Mouse (Mus musculus): ENCODE measurements around the gene Pvr. TPM values are rescaled to one million over a fixed set of nuclear protein-coding genes. Genes with fewer than 3 reads are reported as not detected.
A peak's percentile ranks its signal among the peaks of the same experiment; 100 is the strongest.
"Not testable (repeated sequence)": the region's sequence is repeated elsewhere in the genome, so short reads cannot be mapped to it uniquely, and the experiment has no call there.

The Pvr gene
- total RNA-seq, 2 experiments from 2014 or later: 8.0 to 9.4 TPM

GRCm38 (mm10) chr7:19937229-19937821, 16.4 kb upstream of the Pvr start:
- DNase-seq: no peak
- intact Hi-C loops (cut with DNase I; ENCODE audit: low total_unique reads): no loop called here

GRCm38 (mm10) chr7:19935961-19936360, 15.0 kb upstream of the Pvr start:
- intact Hi-C loops (cut with DNase I; ENCODE audit: low total_unique reads): no loop called here
- DNase-seq: no peak

GRCm38 (mm10) chr7:19935171-19935751, 14.3 kb upstream of the Pvr start:
- intact Hi-C loops (cut with DNase I; ENCODE audit: low total_unique reads): no loop called here
- no peak for DNase-seq

- intact Hi-C loops (cut with DNase I; ENCODE audit: low total_unique reads): no loop called here
- peak; percentile 67 for DNase-seq
These were observed 12.2 kb upstream of the Pvr start for GRCm38 (mm10) chr7:19932877-19933809.

GRCm38 (mm10) chr7:19932133-19932876, 11.3 kb upstream of the Pvr start:
- no peak for DNase-seq
- intact Hi-C loops (cut with DNase I; ENCODE audit: low total_unique reads): no loop called here

GRCm38 (mm10) chr7:19930481-19930880, 9.5 kb upstream of the Pvr start:
- DNase-seq; intact Hi-C loops (cut with DNase I; ENCODE audit: low total_unique reads): not testable (repeated sequence)

GRCm38 (mm10) chr7:19928486-19928885, 7.5 kb upstream of the Pvr start:
- intact Hi-C loops (cut with DNase I; ENCODE audit: low total_unique reads): no loop called here
- DNase-seq: no peak

- DNase-seq: no peak
- intact Hi-C loops (cut with DNase I; ENCODE audit: low total_unique reads): no loop called here
These were observed 6.0 kb upstream of the Pvr start for GRCm38 (mm10) chr7:19926849-19927480.

- DNase-seq: no peak
- intact Hi-C loops (cut with DNase I; ENCODE audit: low total_unique reads): no loop called here
These were observed 4.4 kb upstream of the Pvr start for GRCm38 (mm10) chr7:19925376-19925775.

GRCm38 (mm10) chr7:19923797-19924196, 2.8 kb upstream of the Pvr start:
- intact Hi-C loops (cut with DNase I; ENCODE audit: low total_unique reads): no loop called here
- no peak for DNase-seq

GRCm38 (mm10) chr7:19923354-19923753, 2.4 kb upstream of the Pvr start:
- no peak for DNase-seq
- intact Hi-C loops (cut with DNase I; ENCODE audit: low total_unique reads): no loop called here

- DNase-seq: no peak
- intact Hi-C loops (cut with DNase I; ENCODE audit: low total_unique reads): no loop called here
These were observed 824 bp downstream of the Pvr start for GRCm38 (mm10) chr7:19920166-19920505.

GRCm38 (mm10) chr7:19914558-19914957, 6.4 kb downstream of the Pvr start:
- DNase-seq: no peak
- intact Hi-C loops (cut with DNase I; ENCODE audit: low total_unique reads): no loop called here

- DNase-seq: peak; percentile 40
- intact Hi-C loops (cut with DNase I; ENCODE audit: low total_unique reads): loop anchor here (2.0 kb wide), 1 partner anchor 41 kb away; no protein-coding TSS in a partner anchor
These were observed 9.1 kb downstream of the Pvr start for GRCm38 (mm10) chr7:19911695-19912524.

GRCm38 (mm10) chr7:19911292-19911658, 9.7 kb downstream of the Pvr start:
- intact Hi-C loops (cut with DNase I; ENCODE audit: low total_unique reads): loop anchor here (2.0 kb wide), 1 partner anchor 42 kb away; no protein-coding TSS in a partner anchor
- DNase-seq: no peak

- intact Hi-C loops (cut with DNase I; ENCODE audit: low total_unique reads): loop anchor here (2.0 kb wide), 1 partner anchor 42 kb away; no protein-coding TSS in a partner anchor
- DNase-seq: peak; percentile 81
These were observed 10.3 kb downstream of the Pvr start for GRCm38 (mm10) chr7:19910421-19911291.

- DNase-seq: no peak
- intact Hi-C loops (cut with DNase I; ENCODE audit: low total_unique reads): no loop called here
These were observed 31.1 kb downstream of the Pvr start for GRCm38 (mm10) chr7:19889881-19890280.

GRCm38 (mm10) chr7:19887849-19888248, 33.1 kb downstream of the Pvr start, which contains the start of gene Ceacam19:
Gene Ceacam19 (minus strand): TSS chr7:19887965.
- intact Hi-C loops (cut with DNase I; ENCODE audit: low total_unique reads): no loop called here
- no peak for DNase-seq

Data from gastrocnemius, postnatal 14 days (tissue).